Mouse (Mus musculus) spleen, adult 2 months (tissue): ENCODE results near the gene Fam131c. TPM values are rescaled to one million over a fixed set of nuclear protein-coding genes. Genes with fewer than 3 reads are reported as not detected.

Experiments used
- DNase-seq, 2 experiments: peaks; one replicate each; pipeline versions ENCODE4 v3.0.0 to v3.0.0-alpha.2; 2012 to 2021; ENCODE audit warnings: low spot score in 2 of 2, low read depth in 1 of 2
- H3K27ac ChIP-seq: fragments of 200-500 bp; 2 replicates; pipeline ENCODE4 v1.5.1; 2012; ENCODE audit warnings: low read length, inconsistent platforms; ENCODE audit not compliant: insufficient read depth
- H3K27me3 ChIP-seq: fragments of 200-500 bp; 2 replicates; pipeline ENCODE4 v1.6.1; 2012; ENCODE audit warnings: mild to moderate bottlenecking, moderate library complexity, low read length, inconsistent platforms; ENCODE audit not compliant: control insufficient read depth, insufficient read depth
- H3K36me3 ChIP-seq: fragments of 200-500 bp; 2 replicates; pipeline ENCODE4 v1.6.1; 2012; ENCODE audit warnings: mild to moderate bottlenecking, low read length, inconsistent platforms; ENCODE audit not compliant: control insufficient read depth, insufficient read depth
- H3K4me1 ChIP-seq: fragments of 200-500 bp; 2 replicates; pipeline ENCODE4 v1.6.1; 2011; ENCODE audit warnings: inconsistent platforms; ENCODE audit not compliant: control insufficient read depth, insufficient read depth, insufficient read length
- H3K4me3 ChIP-seq: fragments of 200-500 bp; 2 replicates; pipeline ENCODE4 v1.5.1; 2011; ENCODE audit warnings: mild to moderate bottlenecking, inconsistent platforms; ENCODE audit not compliant: insufficient read depth, insufficient read length; ENCODE audit errors: extremely low read depth
- CTCF ChIP-seq: fragments of 200-500 bp; IDR thresholded peaks from 2 replicates; pipeline ENCODE4 v1.5.1; 2011; ENCODE audit warnings: mild to moderate bottlenecking, inconsistent platforms; ENCODE audit not compliant: insufficient read depth, insufficient read length, insufficient replicate concordance; ENCODE audit errors: extremely low read depth
- POLR2A ChIP-seq: fragments of 200-500 bp; IDR thresholded peaks from 2 replicates; pipeline ENCODE4 v1.6.1; 2011; ENCODE audit warnings: low read depth, low read length, inconsistent platforms
- WGBS: fragments of 180-500 bp; shearing (Covaris S2); methylation state at CpG from one replicate; pipeline ENCODE4 v1.1.7; 2018; 5-methylcytosine and 5-hydroxymethylcytosine counted together
- polyA plus RNA-seq: library from polyadenylated mRNA; depleted of rRNA; stranded (reverse); fragments of >200 nt; gene quantifications from 2 replicates; pipeline ENCODE4 v1.2.3, GENCODE M21; 2012

Fam131c gene
- polyA plus RNA-seq, 1 experiment = 0.22 TPM

DNA sequence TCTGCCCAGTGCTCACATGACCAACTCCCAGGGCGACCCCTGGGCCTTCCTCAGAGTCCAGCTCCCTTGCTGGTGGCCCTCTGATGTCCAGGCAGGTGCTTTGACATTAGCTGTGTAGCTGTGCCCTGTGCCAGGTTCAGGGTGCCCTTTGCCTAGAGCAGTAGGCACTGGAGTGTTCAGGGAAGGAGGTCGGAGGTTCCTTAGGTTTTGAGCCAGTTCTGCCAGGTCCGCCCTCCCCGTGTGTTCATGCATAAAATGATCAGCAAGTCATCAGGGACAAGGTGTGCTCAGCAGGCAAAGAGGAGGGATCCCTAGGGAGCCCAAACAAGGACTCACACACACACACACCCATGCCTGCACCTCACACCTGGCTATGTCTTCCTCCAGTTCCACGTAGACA lies 15.0 kb upstream of the Fam131c start:
- no peaks in the 10 kb centered on the region for H3K27me3 ChIP-seq
- H3K4me1 ChIP-seq = no peaks in the 10 kb centered on the region
- 75% methylated on average over 5 of the region's 5 CpGs for WGBS
- no peak for DNase-seq
- H3K36me3 ChIP-seq = no peaks in the 10 kb centered on the region
- TF ChIP-seq POLR2A = no peak
- TF ChIP-seq CTCF = no peak
- no peak overlapping the region for H3K27ac ChIP-seq
- H3K4me3 ChIP-seq = no peak overlapping the region

DNA sequence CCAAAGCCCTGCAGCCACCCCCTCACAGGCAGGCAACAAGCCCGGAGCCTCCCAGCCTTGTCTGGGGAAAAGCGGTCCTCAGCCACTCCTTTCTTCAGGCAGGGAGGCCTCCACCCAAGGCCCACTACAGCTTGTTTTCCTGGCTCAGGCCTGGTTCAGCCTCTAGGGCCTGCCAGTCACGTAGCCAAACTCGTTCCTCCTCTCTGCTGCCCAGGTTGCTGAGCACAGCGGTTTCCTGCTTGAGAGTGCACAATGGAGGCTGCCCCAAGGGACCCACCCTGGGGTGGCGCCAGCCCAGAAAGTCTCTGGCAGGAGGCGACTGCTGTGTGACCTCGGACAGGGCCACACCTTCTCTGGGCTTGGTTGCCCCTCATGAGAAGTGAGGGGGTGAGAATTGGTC lies 14.2 kb upstream of the Fam131c start:
- H3K4me1 ChIP-seq = no peaks in the 10 kb centered on the region
- no peak for TF ChIP-seq POLR2A
- TF ChIP-seq CTCF = no peak
- no peak overlapping the region for H3K4me3 ChIP-seq
- 40% methylated on average over 8 of the region's 8 CpGs for WGBS
- H3K27ac ChIP-seq = no peak overlapping the region
- H3K27me3 ChIP-seq = no peaks in the 10 kb centered on the region
- H3K36me3 ChIP-seq = no peaks in the 10 kb centered on the region
- peak in 1 of 2 experiments; percentile 57 for DNase-seq

DNA sequence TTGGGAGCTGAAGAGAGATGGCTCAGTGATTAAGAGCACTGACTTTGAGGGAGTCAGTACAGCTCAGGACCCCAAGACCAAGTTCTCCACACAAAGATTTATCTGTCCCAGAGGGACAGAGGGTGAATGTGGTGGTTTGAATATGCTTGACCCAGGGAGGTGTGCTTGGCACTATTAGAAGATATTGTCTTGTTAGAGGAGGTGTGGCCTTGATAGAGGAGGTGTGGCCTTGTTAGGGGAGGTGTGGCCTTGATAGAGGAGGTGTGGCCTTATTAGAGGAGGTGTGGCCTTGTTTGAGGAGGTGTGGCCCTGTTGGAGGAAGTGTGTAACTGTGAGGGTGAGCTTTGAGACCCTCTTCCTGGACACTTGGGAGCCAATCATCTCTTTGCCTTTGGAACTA lies 10.2 kb upstream of the Fam131c start:
- H3K36me3 ChIP-seq = no peaks in the 10 kb centered on the region
- H3K4me1 ChIP-seq = no peaks in the 10 kb centered on the region
- no peak for DNase-seq
- H3K27ac ChIP-seq = no peak overlapping the region
- H3K4me3 ChIP-seq = no peak overlapping the region
- no peak for TF ChIP-seq CTCF
- no peak for TF ChIP-seq POLR2A
- 0 out of 2 replicates have a peak, but pooled peaks cover 2% of the 10 kb centered on the region for H3K27me3 ChIP-seq

- no peak overlapping the region for H3K27ac ChIP-seq
- TF ChIP-seq POLR2A (no peak), CTCF (no peak)
- 0 out of 2 replicates have a peak, but pooled peaks cover 2% of the 10 kb centered on the region for H3K27me3 ChIP-seq
- no peaks in the 10 kb centered on the region for H3K36me3 ChIP-seq
- H3K4me3 ChIP-seq = no peak overlapping the region
- DNase-seq = no peak
- no peaks in the 10 kb centered on the region for H3K4me1 ChIP-seq
- WGBS = 95% methylated on average over 6 of the region's 6 CpGs
These were observed 8.8 kb upstream of the Fam131c start for GRCm38 (mm10) chr4:141359222-141359621.

GRCm38 (mm10) chr4:141360846-141361245 lies 7.2 kb upstream of the Fam131c start:
- Histone ChIP-seq H3K27me3 (peaks cover 2% of the 10 kb centered on the region; the same call in 1 of the 2 replicates), H3K4me3 (no peak overlapping the region), H3K36me3 (no peaks in the 10 kb centered on the region), H3K4me1 (no peaks in the 10 kb centered on the region), H3K27ac (no peak overlapping the region)
- WGBS = 36% methylated on average over 7 of the region's 7 CpGs
- TF ChIP-seq POLR2A (no peak), CTCF (peak; percentile 13; the same call in 1 of the 2 replicates)
- no peak for DNase-seq

GRCm38 (mm10) chr4:141362937-141363548 lies 5.0 kb upstream of the Fam131c start:
- 27% methylated on average over 11 of the region's 11 CpGs for WGBS
- peaks cover 1% of the 10 kb centered on the region; the same call in 1 of the 2 replicates for H3K4me1 ChIP-seq
- H3K27me3 ChIP-seq = peaks cover 4% of the 10 kb centered on the region
- DNase-seq = peak; percentile 47 to 65
- TF ChIP-seq CTCF (peak; percentile 64; the same call in 1 of the 2 replicates), POLR2A (no peak)
- H3K4me3 ChIP-seq = no peak overlapping the region
- H3K36me3 ChIP-seq = no peaks in the 10 kb centered on the region
- H3K27ac ChIP-seq = no peak overlapping the region

GRCm38 (mm10) chr4:141365126-141365525 lies 2.9 kb upstream of the Fam131c start:
- peaks cover 7% of the 10 kb centered on the region for H3K27me3 ChIP-seq

More at GRCm38 (mm10) chr4:141365126-141365525, 2.9 kb upstream of the Fam131c start:
- no peak for DNase-seq
- H3K4me3 ChIP-seq = no peak overlapping the region
- H3K27ac ChIP-seq = no peak overlapping the region
- H3K36me3 ChIP-seq = no peaks in the 10 kb centered on the region
- peaks cover 6% of the 10 kb centered on the region; the same call in 1 of the 2 replicates for H3K4me1 ChIP-seq
- TF ChIP-seq CTCF (no peak), POLR2A (no peak)
- WGBS = 70% methylated on average over 8 of the region's 8 CpGs
